Mouse (Mus musculus) spleen, adult 2 months (tissue): ENCODE results near the gene Rhbdd1.

ENCODE experiments used
- CTCF ChIP-seq: fragments of 200-500 bp; IDR thresholded peaks from 2 replicates; pipeline ENCODE4 v1.5.1; 2011; ENCODE audit warnings: mild to moderate bottlenecking, inconsistent platforms; ENCODE audit not compliant: insufficient read depth, insufficient read length, insufficient replicate concordance; ENCODE audit errors: extremely low read depth
- POLR2A ChIP-seq: fragments of 200-500 bp; IDR thresholded peaks from 2 replicates; pipeline ENCODE4 v1.6.1; 2011; ENCODE audit warnings: low read depth, low read length, inconsistent platforms

DNA sequence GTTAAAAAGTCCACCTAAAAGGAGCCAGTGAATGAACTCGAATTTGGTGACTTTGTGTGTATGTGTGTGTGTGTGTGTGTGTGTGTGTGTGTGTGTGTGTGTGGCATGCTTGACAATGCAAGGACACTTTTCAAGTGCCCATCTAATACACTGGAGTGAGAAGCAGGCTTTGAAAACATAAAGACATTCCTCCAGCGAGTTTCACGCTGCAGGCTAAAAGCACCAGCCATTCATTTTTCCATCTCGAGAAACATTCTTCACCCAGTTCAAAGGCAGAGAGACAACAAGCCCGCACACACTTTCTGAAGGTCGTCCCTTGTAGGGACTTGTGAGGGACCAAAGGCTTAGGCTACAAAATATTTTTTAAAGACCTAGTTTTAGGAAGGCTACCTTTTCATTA lies 42.7 kb upstream of the Rhbdd1 start:
- no peak for TF ChIP-seq CTCF
- no peak for TF ChIP-seq POLR2A
